Mouse (Mus musculus) stomach, postnatal 0 days (tissue): ENCODE data around the gene Tedc1.

Experiments
- CTCF ChIP-seq: IDR thresholded peaks from 2 replicates; pipeline ENCODE4 v1.5.1; 2016; ENCODE audit warnings: antibody characterized with exemption, low read depth, mild to moderate bottlenecking, moderate library complexity
- EP300 ChIP-seq: optimal IDR thresholded peaks from 2 replicates; pipeline ENCODE3; 2016; ENCODE audit warnings: antibody characterized with exemption

GRCm38 (mm10) chr12:113155076-113155771 lies 997 bp upstream of the Tedc1 start:
- no peak for TF ChIP-seq CTCF
- TF ChIP-seq EP300 = no peak
